Mouse (Mus musculus) induced T-regulatory cell, adult 2 months (primary cell): ENCODE data around the gene Cdc42ep3.

Source experiments
- DNase-seq: peaks from one replicate; pipeline ENCODE4 v3.0.0-alpha.2; 2012; ENCODE audit warnings: low read depth

The Cdc42ep3 gene

GRCm38 (mm10) chr17:79354444-79355270 is at the start of gene Cdc42ep3:
TSS of gene Cdc42ep3 (minus strand) at chr17:79355091.
- peak; percentile 86 for DNase-seq

GRCm38 (mm10) chr17:79400356-79400755 is 45.5 kb upstream of the Cdc42ep3 start:
- no peak for DNase-seq

- DNase-seq = no peak
Observed at GRCm38 (mm10) chr17:79398416-79398815, 43.5 kb upstream of the Cdc42ep3 start.

GRCm38 (mm10) chr17:79394799-79395198 is 39.9 kb upstream of the Cdc42ep3 start:
- DNase-seq = no peak

GRCm38 (mm10) chr17:79393886-79394285 is 39.0 kb upstream of the Cdc42ep3 start:
- peak; percentile 25 for DNase-seq

GRCm38 (mm10) chr17:79387465-79388066 is 32.7 kb upstream of the Cdc42ep3 start:
- DNase-seq = no peak

GRCm38 (mm10) chr17:79381485-79381884 is 26.6 kb upstream of the Cdc42ep3 start:
- peak; percentile 30 for DNase-seq

- DNase-seq = peak; percentile 84
Observed at GRCm38 (mm10) chr17:79379191-79379590, 24.3 kb upstream of the Cdc42ep3 start.

- no peak for DNase-seq
Observed at GRCm38 (mm10) chr17:79376434-79377210, 21.7 kb upstream of the Cdc42ep3 start.

GRCm38 (mm10) chr17:79372973-79373372 is 18.1 kb upstream of the Cdc42ep3 start:
- DNase-seq = no peak

- no peak for DNase-seq
Observed at GRCm38 (mm10) chr17:79364749-79365450, 10.0 kb upstream of the Cdc42ep3 start.

GRCm38 (mm10) chr17:79356071-79356601 is 1.2 kb upstream of the Cdc42ep3 start:
- DNase-seq = peak; percentile 66

GRCm38 (mm10) chr17:79355271-79355991 is 540 bp upstream of the Cdc42ep3 start:
- DNase-seq = peak; percentile 86

GRCm38 (mm10) chr17:79354174-79354443 is 782 bp downstream of the Cdc42ep3 start:
- no peak for DNase-seq

GRCm38 (mm10) chr17:79353446-79354173 is 1.3 kb downstream of the Cdc42ep3 start:
- no peak for DNase-seq

- no peak for DNase-seq
Observed at GRCm38 (mm10) chr17:79350751-79351191, 4.1 kb downstream of the Cdc42ep3 start.

GRCm38 (mm10) chr17:79349371-79349770 is 5.5 kb downstream of the Cdc42ep3 start:
- no peak for DNase-seq

- peak; percentile 74 for DNase-seq
Observed at GRCm38 (mm10) chr17:79347920-79348589, 6.8 kb downstream of the Cdc42ep3 start.

- peak; percentile 36 for DNase-seq
Observed at GRCm38 (mm10) chr17:79347291-79347690, 7.6 kb downstream of the Cdc42ep3 start.
